Mouse (Mus musculus) c-Kit-positive CD71-positive TER-119-negative erythroid progenitor cells, embryonic 14.5 days (primary cell): ENCODE data around the gene Caskin2.
"Not testable (repeated sequence)": the region's sequence is repeated elsewhere in the genome, so short reads cannot be mapped to it uniquely, and the experiment has no call there.

ENCODE experiments used
- DNase-seq: peaks from one replicate; pipeline ENCODE4 v3.0.0-alpha.2; 2013; ENCODE audit warnings: low read depth

Gene Caskin2

GRCm38 (mm10) chr11:115813507-115814296 lies at the start of gene Caskin2:
Gene Caskin2, minus strand, starts transcription at chr11:115813639.
- peak; percentile 94 for DNase-seq

- peak; percentile 66 for DNase-seq
Observed at GRCm38 (mm10) chr11:115859143-115859945, 45.9 kb upstream of the Caskin2 start.

DNA sequence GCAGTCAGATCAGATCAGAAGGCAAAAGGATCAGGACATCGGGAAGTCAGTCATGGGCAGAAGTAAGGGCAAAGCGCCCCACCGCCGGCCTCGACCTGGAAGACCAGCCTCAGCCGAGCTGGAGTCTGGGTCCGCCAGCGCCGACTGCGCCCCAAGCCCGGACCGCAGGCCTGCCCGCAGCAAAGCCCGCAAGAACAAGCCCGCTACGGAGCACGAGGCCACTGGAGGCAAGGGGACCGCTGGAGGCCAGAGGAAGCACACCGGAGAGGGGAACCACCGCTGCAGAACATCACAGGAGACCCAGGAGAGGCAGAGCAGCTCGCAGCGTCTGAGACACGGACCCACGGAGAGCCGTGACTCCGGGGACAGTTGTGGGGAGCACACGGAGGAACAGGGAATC lies 44.9 kb upstream of the Caskin2 start, which contains the start of gene Myo15b:
Gene Myo15b (plus strand): TSS at position 53 of the 400 bp plus-strand sequence.
- no peak for DNase-seq

DNA sequence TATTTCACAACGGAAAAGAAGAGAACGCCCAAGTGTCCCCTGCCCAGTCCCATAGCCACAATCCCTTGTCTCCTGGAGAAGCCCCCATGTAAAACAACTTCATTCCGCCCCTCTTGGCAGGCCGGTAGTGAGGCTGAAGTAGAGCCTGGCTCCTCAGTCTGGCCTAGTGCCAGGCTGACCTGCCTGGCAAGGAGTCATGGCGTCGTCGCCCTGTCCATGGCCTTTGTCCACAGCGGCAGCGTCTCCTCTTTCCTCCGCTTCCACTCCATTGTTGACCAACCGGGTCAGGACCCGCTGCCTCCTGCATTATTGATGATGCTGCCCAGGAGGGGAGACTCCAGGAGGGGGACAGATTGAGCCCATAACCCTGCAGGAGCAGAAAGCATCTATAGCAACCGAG lies 44.5 kb upstream of the Caskin2 start:
- DNase-seq: no peak

DNA sequence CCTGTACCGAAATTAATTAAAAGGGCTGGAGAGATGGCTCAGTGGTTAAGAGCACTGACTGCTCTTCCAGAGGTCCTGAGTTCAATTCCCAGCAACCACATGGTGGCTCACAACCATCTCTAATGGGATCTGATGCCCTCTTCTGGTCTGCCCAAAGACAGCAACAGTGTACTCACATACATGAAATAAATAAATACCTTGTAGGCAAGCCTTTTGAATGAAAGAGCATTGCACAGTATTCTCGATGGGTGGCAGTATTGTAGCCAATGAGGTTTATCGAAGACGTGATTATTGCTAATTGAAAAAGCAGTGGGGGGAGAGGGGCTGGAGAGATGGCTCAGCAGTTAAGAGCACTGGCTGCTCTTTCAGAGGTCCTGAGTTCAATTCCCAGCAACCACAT lies 43.7 kb upstream of the Caskin2 start:
- not testable (repeated sequence) for DNase-seq

DNA sequence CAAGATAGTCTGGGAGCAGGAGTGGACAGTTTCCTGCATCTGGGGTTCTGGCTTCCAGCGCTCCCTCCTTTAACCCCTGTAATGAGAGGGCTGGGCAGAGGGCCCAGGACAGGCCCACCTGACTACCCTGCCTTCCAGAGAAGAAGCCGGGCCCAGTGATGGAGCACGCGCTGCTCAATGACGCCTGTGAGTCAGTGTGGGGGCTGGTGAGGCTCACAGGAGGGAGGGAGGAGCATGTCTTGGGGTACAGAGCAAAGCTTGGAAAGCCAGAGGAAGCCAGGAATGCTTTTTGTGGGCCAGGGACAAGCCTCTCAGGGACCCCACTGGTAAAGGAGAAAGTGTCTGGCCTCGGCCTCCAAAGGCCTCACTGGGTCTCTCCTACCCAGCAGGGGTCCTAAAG lies 41.2 kb upstream of the Caskin2 start:
- DNase-seq: no peak

- no peak for DNase-seq
Observed at GRCm38 (mm10) chr11:115845819-115846218, 32.4 kb upstream of the Caskin2 start.

- DNase-seq: no peak
Observed at GRCm38 (mm10) chr11:115844240-115844639, 30.8 kb upstream of the Caskin2 start.

- no peak for DNase-seq
Observed at GRCm38 (mm10) chr11:115843891-115844239, 30.4 kb upstream of the Caskin2 start.

DNA sequence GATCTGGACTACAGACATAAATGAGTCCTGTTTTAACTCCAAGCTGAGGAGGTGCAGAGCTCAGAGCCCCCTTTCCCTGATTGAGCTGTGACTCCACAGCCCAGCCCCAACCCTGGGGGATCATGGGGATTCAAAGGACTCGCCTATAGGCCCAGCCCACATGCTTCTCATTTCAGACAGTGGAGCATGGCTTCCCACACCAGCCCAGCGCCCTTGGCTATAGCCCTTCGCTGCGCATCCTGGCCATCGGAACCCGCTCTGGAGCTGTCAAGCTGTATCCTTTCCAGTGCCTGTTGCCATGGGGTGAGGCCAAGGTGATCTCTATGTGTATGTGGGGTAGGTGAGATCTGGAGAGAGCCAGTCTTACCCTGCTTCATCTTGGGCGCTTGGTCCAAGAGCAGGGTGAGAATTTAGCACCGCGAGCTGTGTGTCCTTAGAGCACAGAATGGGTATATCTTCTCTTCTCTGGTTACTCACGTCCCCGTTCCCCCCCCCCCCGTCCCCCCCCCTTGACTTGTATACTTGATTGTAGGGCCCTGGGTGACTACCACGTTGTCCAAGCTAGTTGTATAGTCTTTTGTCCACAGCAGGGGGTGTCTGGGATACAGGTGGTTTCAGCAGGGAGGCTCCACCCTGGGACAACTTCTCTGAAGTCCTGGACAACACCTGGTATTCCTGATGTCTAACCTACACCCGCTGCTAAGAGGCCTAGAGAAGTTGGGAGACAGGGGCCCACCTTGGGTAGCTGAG lies 29.9 kb upstream of the Caskin2 start:
- DNase-seq: no peak

- peak; percentile 86 for DNase-seq
Observed at GRCm38 (mm10) chr11:115841961-115842550, 28.6 kb upstream of the Caskin2 start.

DNA sequence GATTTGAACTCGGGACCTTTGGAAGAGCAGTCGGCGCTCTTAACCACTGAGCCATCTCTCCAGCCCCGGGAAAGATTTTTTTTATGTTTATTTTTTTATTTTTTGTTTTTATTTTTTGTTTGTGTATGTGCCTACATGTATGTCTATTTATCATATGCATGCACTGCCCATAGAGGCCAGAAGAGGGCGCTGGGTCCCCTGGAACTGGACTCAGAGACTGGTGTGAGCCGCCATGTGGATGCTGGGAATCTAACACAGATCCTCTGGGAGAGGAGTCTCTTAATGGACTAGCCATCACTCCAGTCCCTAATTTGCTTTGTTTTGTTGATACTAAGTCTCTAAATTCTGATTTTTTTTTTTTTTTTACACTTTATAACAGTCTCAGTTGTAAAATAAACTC lies 27.6 kb upstream of the Caskin2 start:
- DNase-seq: no peak

- DNase-seq: no peak
Observed at GRCm38 (mm10) chr11:115839732-115840131, 26.3 kb upstream of the Caskin2 start.

- DNase-seq: no peak
Observed at GRCm38 (mm10) chr11:115838895-115839311, 25.5 kb upstream of the Caskin2 start.

GRCm38 (mm10) chr11:115837606-115838345 lies 24.3 kb upstream of the Caskin2 start:
- DNase-seq: no peak

DNA sequence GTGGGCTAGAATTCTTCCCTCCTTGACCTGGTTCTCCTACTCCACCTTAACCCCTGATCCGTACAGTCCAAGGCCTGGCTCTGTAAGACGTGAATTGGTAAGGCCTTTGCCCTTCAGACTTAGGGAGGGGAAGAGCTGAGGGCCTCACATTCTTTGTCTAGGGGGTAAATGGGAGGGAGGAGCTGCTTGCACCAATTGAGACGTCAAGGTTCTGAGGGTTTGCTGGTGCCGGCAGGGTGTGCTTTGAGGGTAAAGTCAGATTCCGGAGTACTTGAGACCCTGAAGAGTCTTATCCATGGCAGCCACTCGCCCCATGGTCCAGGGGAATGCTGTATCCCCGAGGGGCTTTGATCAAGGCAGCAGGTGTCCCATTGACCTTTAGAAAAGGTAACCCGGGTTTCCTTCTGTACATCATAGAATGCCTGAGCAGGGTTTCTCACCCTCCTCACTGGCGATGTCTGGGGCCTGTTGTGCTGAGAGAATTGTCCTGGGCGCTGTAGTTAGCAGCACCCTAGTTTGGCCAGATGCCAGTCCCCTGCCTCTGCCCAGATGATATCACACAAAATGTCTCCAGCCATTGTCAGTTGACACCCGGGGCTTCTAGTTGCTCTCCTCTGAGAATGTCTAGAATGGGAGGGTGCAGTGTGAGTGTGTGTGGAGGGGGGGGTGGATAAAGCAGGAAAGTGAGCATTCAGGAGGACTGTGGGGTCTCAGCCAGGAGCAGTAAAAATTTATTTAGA lies 23.4 kb upstream of the Caskin2 start:
- DNase-seq: no peak

DNA sequence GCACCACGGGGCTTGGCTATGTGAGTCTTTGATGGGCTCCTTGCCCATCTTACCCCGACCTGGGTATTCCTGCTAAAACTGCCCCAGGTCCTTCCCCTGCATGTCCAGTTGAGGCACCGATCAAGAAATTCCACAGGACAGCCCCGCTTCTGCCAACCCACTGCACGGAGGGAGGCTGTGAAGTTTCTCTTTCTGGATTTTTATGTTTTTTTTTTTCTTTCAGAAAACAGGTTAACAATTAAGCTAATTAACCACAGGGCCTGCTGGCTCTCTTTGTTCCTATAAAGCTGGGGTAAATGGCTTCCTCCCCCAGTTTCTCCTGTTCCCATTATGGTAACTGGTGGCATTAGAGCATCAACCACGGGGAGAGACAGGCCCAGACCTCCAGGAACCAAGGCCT lies 20.6 kb upstream of the Caskin2 start:
- no peak for DNase-seq

DNA sequence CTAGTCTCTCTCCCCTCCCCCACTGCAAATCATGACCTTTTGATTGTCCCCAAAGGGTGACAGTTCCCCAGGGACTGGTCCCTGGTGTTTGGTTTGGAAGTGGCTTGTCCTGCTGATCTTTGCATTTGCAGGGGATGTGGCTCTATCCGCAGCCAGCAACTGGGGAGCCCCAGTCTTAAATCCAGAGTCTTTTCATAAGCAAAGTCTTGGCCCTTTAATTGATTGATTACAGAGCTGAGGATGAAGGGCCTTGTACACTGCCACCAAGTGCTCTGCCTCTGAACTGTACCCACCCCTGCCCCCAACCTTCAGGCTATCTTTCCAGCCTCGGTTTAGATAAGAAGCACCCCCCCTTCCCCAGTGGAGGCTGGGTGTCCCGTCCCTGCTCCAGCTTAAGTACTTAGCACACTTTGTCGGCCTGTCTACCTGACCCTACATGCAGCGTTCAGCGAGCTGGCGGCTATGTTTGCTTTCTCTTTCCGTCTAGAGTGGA lies 19.6 kb upstream of the Caskin2 start:
- DNase-seq: no peak

DNA sequence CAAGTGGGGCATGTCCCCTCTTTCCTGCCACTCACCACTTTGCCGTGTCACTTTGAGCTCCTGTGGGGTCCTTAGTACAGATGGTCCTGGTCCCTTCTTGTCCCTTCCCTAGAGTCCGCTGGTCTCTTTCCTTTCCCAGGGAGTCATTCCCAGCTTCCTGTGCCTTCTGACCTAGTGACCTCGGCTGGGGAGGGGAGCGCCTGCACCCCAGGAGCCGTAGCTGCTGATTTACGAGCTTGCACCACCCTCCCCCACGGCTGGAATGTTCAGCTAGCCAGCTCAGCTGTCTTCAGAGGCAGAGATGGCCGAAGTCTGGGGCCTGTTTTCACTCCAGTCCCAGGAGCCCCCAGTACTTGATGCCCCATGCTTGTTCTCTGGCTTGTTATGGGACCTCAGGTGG lies 19.1 kb upstream of the Caskin2 start:
- no peak for DNase-seq

- no peak for DNase-seq
Observed at GRCm38 (mm10) chr11:115832064-115832463, 18.6 kb upstream of the Caskin2 start.

DNA sequence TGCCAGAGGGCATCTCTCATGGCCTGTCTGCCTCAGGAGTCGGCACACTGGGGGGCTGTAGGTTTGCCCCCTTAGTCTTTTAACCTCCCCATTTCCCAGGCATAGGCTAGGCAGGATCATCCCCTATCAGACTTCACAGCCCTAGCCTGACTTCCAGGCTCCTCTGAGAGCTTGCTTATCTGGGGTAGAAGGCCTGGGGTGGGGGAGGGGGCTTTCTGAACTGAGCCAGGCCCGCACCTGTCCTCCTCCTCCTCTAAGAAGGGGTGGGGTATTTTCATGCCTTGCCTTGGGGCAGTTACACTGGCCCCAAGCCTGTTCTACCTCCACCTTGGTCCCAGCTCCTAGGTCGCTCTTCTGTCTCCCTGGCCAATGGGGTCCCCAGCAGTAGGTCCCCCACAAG lies 18.1 kb upstream of the Caskin2 start:
- DNase-seq: peak; percentile 51
